Mouse (Mus musculus) lung, postnatal 0 days (tissue): Measurements from ENCODE around the gene Tdrd9. TPM values are rescaled to one million over a fixed set of nuclear protein-coding genes. Genes with fewer than 3 reads are reported as not detected.
A peak's percentile ranks its signal among the peaks of the same experiment; 100 is the strongest.

ENCODE experiments used
- ATAC-seq: fragments of 200-750 bp; cut with Nextera tagmentation; 2 replicates; pipeline ENCODE4 v1.8.0; 2017; ENCODE audit warnings: moderate library complexity
- DNase-seq: peaks from one replicate; pipeline ENCODE4 v3.0.0-alpha.2; 2016; ENCODE audit warnings: low spot score
- H3K27ac ChIP-seq: fragments of 300-500 bp; sonication (generic); 2 replicates; pipeline ENCODE4 v1.5.1; 2014; ENCODE audit warnings: antibody characterized with exemption, mild to moderate bottlenecking, low read length, mixed read lengths
- H3K27me3 ChIP-seq: fragments of 300-500 bp; sonication (generic); replicated peaks from 2 replicates; pipeline ENCODE4 v1.6.1; 2014; ENCODE audit warnings: low read length, mixed read lengths; ENCODE audit not compliant: insufficient read depth
- H3K36me3 ChIP-seq: fragments of 300-500 bp; sonication (generic); 2 replicates; pipeline ENCODE4 v1.6.1; 2014; ENCODE audit warnings: low read length, mixed read lengths; ENCODE audit not compliant: insufficient read depth
- H3K4me1 ChIP-seq: fragments of 300-500 bp; sonication (generic); 2 replicates; pipeline ENCODE4 v1.6.1; 2014; ENCODE audit warnings: antibody characterized with exemption, low read depth, low read length, mixed read lengths; ENCODE audit not compliant: insufficient read depth
- H3K4me2 ChIP-seq: fragments of 300-500 bp; sonication (generic); replicated peaks from 2 replicates; pipeline ENCODE4 v1.6.1; 2014; ENCODE audit warnings: low read depth, mild to moderate bottlenecking, low read length, moderate library complexity, mixed read lengths
- H3K4me3 ChIP-seq: fragments of 300-500 bp; sonication (generic); 2 replicates; pipeline ENCODE4 v1.5.1; 2014; ENCODE audit warnings: low read depth, low read length
- H3K9ac ChIP-seq: fragments of 300-500 bp; sonication (generic); replicated peaks from 2 replicates; pipeline ENCODE4 v1.6.1; 2014; ENCODE audit warnings: low read depth, mild to moderate bottlenecking
- H3K9me3 ChIP-seq: fragments of 300-500 bp; sonication (generic); 2 replicates; pipeline ENCODE4 v1.6.1; 2016; ENCODE audit warnings: low read length, mixed read lengths
- CTCF ChIP-seq: IDR thresholded peaks from 2 replicates; pipeline ENCODE4 v1.5.1; 2016; ENCODE audit warnings: antibody characterized with exemption, mild to moderate bottlenecking
- EP300 ChIP-seq: IDR thresholded peaks from 2 replicates; pipeline ENCODE4 v1.6.1; 2016; ENCODE audit warnings: antibody characterized with exemption, mild to moderate bottlenecking, control low read depth
- WGBS: fragments of 180-500 bp; shearing (Covaris S2); extraction: QIAGEN DNeasy Blood & Tissue Kit; methylation state at CpG from one replicate; pipeline ENCODE4 v1.1.7; 2014; 5-methylcytosine and 5-hydroxymethylcytosine counted together
- microRNA-seq: library from miRNA; unstranded; fragments of <30 nt; microRNA quantifications from one replicate; pipeline ENCODE4, GENCODE M21; 2016
- polyA plus RNA-seq: library from polyadenylated mRNA; unstranded; fragments of >200 nt; fragmentation: Nextera tagmentation; extraction: Ambion mirVana; gene quantifications from 2 replicates; pipeline ENCODE4 v1.2.1, GENCODE M21; 2015

Gene Tdrd9
- polyA plus RNA-seq, 1 experiment from 2014 or later: 0.02 TPM

- no peaks in the 10 kb centered on the region for H3K9me3 ChIP-seq
- TF ChIP-seq CTCF (no peak), EP300 (no peak)
- no peak overlapping the region for H3K4me3 ChIP-seq
- no peak for ATAC-seq
- H3K27me3 ChIP-seq: no peaks in the 10 kb centered on the region
- no peak for DNase-seq
- H3K4me1 ChIP-seq: no peaks in the 10 kb centered on the region
- no peak overlapping the region for H3K9ac ChIP-seq
- WGBS: 67% methylated on average over 5 of the region's 5 CpGs
- no peak overlapping the region for H3K27ac ChIP-seq
- H3K36me3 ChIP-seq: no peaks in the 10 kb centered on the region
- H3K4me2 ChIP-seq: no peak overlapping the region
These were observed 145.6 kb downstream of the Tdrd9 start for GRCm38 (mm10) chr12:112117006-112117405.

GRCm38 (mm10) chr12:112117649-112118048, 146.3 kb downstream of the Tdrd9 start:
- H3K9me3 ChIP-seq: no peaks in the 10 kb centered on the region
- no peak for TF ChIP-seq CTCF
- TF ChIP-seq EP300: no peak
- 62% methylated on average over 7 of the region's 7 CpGs for WGBS
- H3K27ac ChIP-seq: no peak overlapping the region
- H3K27me3 ChIP-seq: no peaks in the 10 kb centered on the region
- no peak overlapping the region for H3K4me2 ChIP-seq
- no peak overlapping the region for H3K4me3 ChIP-seq
- no peaks in the 10 kb centered on the region for H3K36me3 ChIP-seq
- H3K4me1 ChIP-seq: no peaks in the 10 kb centered on the region
- ATAC-seq: no peak
- H3K9ac ChIP-seq: no peak overlapping the region
- DNase-seq: peak; percentile 44

Small RNA genes within 50 kb of the gene (microRNA-seq; reads per million reads assigned to microRNA genes)
- gene Mir3073a (not detected), gene Mir3073b (not detected)

Other genes starting within 250 kb of the Tdrd9 start
- 86.1 and 89.6 TPM in 2 replicates for gene Klc1, start 212.7 kb upstream of the Tdrd9 start, polyA plus RNA-seq
- gene Xrcc3, start 157.7 kb upstream of the Tdrd9 start, polyA plus RNA-seq: 1.8 and 2.1 TPM in 2 replicates
- 160 and 163 TPM in 2 replicates for gene Zfyve21, start 157.4 kb upstream of the Tdrd9 start, polyA plus RNA-seq
- 21.8 and 22.7 TPM in 2 replicates for gene Ppp1r13b, start 63.4 kb upstream of the Tdrd9 start, polyA plus RNA-seq
- gene Atp5mpl, start 4.6 kb upstream of the Tdrd9 start, polyA plus RNA-seq: 400 and 463 TPM in 2 replicates
- gene Rd3l, start 9.8 kb downstream of the Tdrd9 start, polyA plus RNA-seq: not detected in 2 replicates
- 2.5 and 2.6 TPM in 2 replicates for gene Aspg, start 135.1 kb downstream of the Tdrd9 start, polyA plus RNA-seq
- 2.9 and 3.0 TPM in 2 replicates for gene Kif26a, start 174.6 kb downstream of the Tdrd9 start, polyA plus RNA-seq